Mouse (Mus musculus) yolk sac, embryonic 10.5 days (tissue): Measurements from ENCODE around the gene Gnai2.
A peak's percentile ranks its signal among the peaks of the same experiment; 100 is the strongest.

Experiments used
- DNase-seq: peaks from one replicate; pipeline ENCODE4 v3.0.0-alpha.2; 2017; ENCODE audit warnings: low spot score

Gene Gnai2

GRCm38 (mm10) chr9:107609433-107609830, 25.7 kb downstream of the Gnai2 start:
- no peak for DNase-seq

GRCm38 (mm10) chr9:107608741-107609432, 26.3 kb downstream of the Gnai2 start, which contains the start of gene Sema3b:
Sema3b (minus strand) TSS chr9:107609229.
- peak; percentile 65 for DNase-seq

- no peak for DNase-seq
Observed at GRCm38 (mm10) chr9:107607653-107608245, 27.4 kb downstream of the Gnai2 start.

- DNase-seq: no peak
Observed at GRCm38 (mm10) chr9:107607036-107607435, 28.1 kb downstream of the Gnai2 start.

- peak; percentile 45 for DNase-seq
Observed at GRCm38 (mm10) chr9:107606591-107606990, 28.6 kb downstream of the Gnai2 start.

GRCm38 (mm10) chr9:107605041-107605661, 30.0 kb downstream of the Gnai2 start:
- no peak for DNase-seq

- no peak for DNase-seq
Observed at GRCm38 (mm10) chr9:107603251-107603650, 31.9 kb downstream of the Gnai2 start.

GRCm38 (mm10) chr9:107602068-107602648, 33.0 kb downstream of the Gnai2 start:
- DNase-seq: peak; percentile 83

GRCm38 (mm10) chr9:107601275-107601674, 33.9 kb downstream of the Gnai2 start:
- DNase-seq: no peak

- no peak for DNase-seq
Observed at GRCm38 (mm10) chr9:107600745-107601144, 34.4 kb downstream of the Gnai2 start.

GRCm38 (mm10) chr9:107599842-107600241, 35.3 kb downstream of the Gnai2 start:
- DNase-seq: no peak

GRCm38 (mm10) chr9:107599433-107599832, 35.7 kb downstream of the Gnai2 start:
- no peak for DNase-seq

GRCm38 (mm10) chr9:107598385-107598784, 36.8 kb downstream of the Gnai2 start:
- no peak for DNase-seq

- DNase-seq: no peak
Observed at GRCm38 (mm10) chr9:107596619-107597569, 38.3 kb downstream of the Gnai2 start.

GRCm38 (mm10) chr9:107594281-107595062, 40.7 kb downstream of the Gnai2 start:
- DNase-seq: no peak

GRCm38 (mm10) chr9:107593101-107593976, 41.8 kb downstream of the Gnai2 start:
- no peak for DNase-seq

GRCm38 (mm10) chr9:107590773-107591060, 44.5 kb downstream of the Gnai2 start:
- DNase-seq: no peak

- no peak for DNase-seq
Observed at GRCm38 (mm10) chr9:107590058-107590772, 45.0 kb downstream of the Gnai2 start.

GRCm38 (mm10) chr9:107587833-107588639, 47.1 kb downstream of the Gnai2 start:
- peak; percentile 57 for DNase-seq
